Mouse (Mus musculus) lung, embryonic 15.5 days (tissue): ENCODE measurements around the gene Gm11114. TPM values are rescaled to one million over a fixed set of nuclear protein-coding genes. Genes with fewer than 3 reads are reported as not detected.

Experiments
- ATAC-seq: fragments of 200-750 bp; cut with Nextera tagmentation; 2 replicates; pipeline ENCODE4 v1.8.0; 2017; ENCODE audit warnings: moderate number of reproducible peaks, borderline replicate concordance; ENCODE audit not compliant: low FRiP score, low TSS enrichment; ENCODE audit errors: extremely low read depth
- H3K27ac ChIP-seq: fragments of 300-500 bp; sonication (generic); 2 replicates; pipeline ENCODE4 v1.5.1; 2015; ENCODE audit warnings: moderate library complexity, mild to moderate bottlenecking, inconsistent platforms
- H3K27me3 ChIP-seq: fragments of 300-500 bp; sonication (generic); 2 replicates; pipeline ENCODE4 v1.6.1; 2015; ENCODE audit warnings: inconsistent platforms
- H3K36me3 ChIP-seq: fragments of 300-500 bp; sonication (generic); 2 replicates; pipeline ENCODE4 v1.6.1; 2015; ENCODE audit warnings: inconsistent platforms
- H3K4me1 ChIP-seq: fragments of 300-500 bp; sonication (generic); 2 replicates; pipeline ENCODE4 v1.6.1; 2015; ENCODE audit warnings: inconsistent platforms
- H3K4me2 ChIP-seq: fragments of 300-500 bp; sonication (generic); 2 replicates; pipeline ENCODE4 v1.6.1; 2015; ENCODE audit warnings: inconsistent platforms, mild to moderate bottlenecking, moderate library complexity
- H3K4me3 ChIP-seq: fragments of 300-500 bp; sonication (generic); 2 replicates; pipeline ENCODE4 v1.5.1; 2015; ENCODE audit warnings: mild to moderate bottlenecking, inconsistent platforms
- H3K9ac ChIP-seq: fragments of 300-500 bp; sonication (generic); 2 replicates; pipeline ENCODE4 v1.6.1; 2015; ENCODE audit warnings: inconsistent platforms
- H3K9me3 ChIP-seq: fragments of 300-500 bp; sonication (generic); 2 replicates; pipeline ENCODE4 v1.6.1; 2016; ENCODE audit warnings: inconsistent platforms
- WGBS: fragments of 180-500 bp; shearing (Covaris S2); methylation state at CpG from one replicate; pipeline ENCODE4 v1.1.7; 2015; 5-methylcytosine and 5-hydroxymethylcytosine counted together
- polyA plus RNA-seq: library from polyadenylated mRNA; unstranded; fragments of >200 nt; fragmentation: Nextera tagmentation; extraction: Ambion mirVana; gene quantifications from 2 replicates; pipeline ENCODE4 v1.2.1, GENCODE M21; 2015

The Gm11114 gene
- polyA plus RNA-seq: not detected in 2 replicates

DNA sequence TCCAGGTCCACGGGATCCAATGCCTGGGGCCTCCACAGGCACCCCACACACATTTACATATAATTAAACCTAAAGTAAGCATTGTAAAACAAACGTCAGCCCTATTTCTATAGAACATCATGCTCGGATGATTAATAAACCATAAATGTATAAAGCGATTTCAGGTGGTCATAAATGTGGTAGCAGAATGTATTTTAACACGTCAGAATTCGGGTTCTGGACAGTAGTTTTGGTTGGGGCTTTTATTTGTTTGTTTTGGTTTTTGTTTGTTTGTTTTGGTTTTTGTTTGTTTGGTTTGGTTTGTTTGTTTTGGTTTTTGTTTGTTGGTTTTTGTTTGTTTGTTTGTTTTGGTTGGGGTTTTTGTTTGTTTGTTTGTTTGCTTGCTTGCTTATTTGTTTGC lies at the start of gene Gm11114:
Gene Gm11114, plus strand, starts transcription at position 301 of the 400 bp plus-strand sequence.
- H3K4me2 ChIP-seq: no peak within 1 kb of the TSS
- no peaks in the 10 kb centered on the region for H3K9me3 ChIP-seq
- H3K4me1 ChIP-seq: no peaks in the 10 kb centered on the region
- no peak within 1 kb of the TSS for H3K4me3 ChIP-seq
- 85% methylated on average over 6 of the region's 6 CpGs for whole genome bisulfite sequencing
- H3K27me3 ChIP-seq: no peaks in the 10 kb centered on the region
- H3K36me3 ChIP-seq: no peaks in the 10 kb centered on the region
- H3K27ac ChIP-seq: no peak within 1 kb of the TSS
- H3K9ac ChIP-seq: no peak within 1 kb of the TSS
- no peak for ATAC-seq

DNA sequence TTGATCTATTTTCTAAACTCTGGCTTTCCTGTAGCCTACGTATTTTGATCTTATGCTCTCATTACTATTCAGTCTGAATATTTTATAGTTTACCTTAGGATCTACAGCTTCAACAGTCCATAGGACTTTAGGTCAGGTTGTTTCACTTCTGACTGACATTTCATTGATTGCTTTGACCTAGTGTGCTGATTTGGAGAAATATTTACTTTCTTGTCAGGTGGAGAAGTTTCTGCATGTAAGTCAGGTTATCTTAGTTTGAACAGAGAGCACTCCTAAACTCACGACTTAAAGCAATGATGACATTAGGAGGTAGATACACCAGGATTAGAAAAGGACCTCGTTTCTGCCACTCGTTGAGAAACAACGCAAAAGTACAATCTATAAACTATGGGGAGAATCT lies 45.7 kb upstream of the Gm11114 start:
- ATAC-seq: no peak
- Histone ChIP-seq H3K36me3 (no peaks in the 10 kb centered on the region), H3K27ac (no peak overlapping the region), H3K27me3 (no peaks in the 10 kb centered on the region), H3K4me1 (no peaks in the 10 kb centered on the region), H3K4me3 (no peak overlapping the region), H3K4me2 (no peak overlapping the region), H3K9ac (no peak overlapping the region), H3K9me3 (no peaks in the 10 kb centered on the region)
- 49% methylated on average over 5 of the region's 5 CpGs for WGBS

DNA sequence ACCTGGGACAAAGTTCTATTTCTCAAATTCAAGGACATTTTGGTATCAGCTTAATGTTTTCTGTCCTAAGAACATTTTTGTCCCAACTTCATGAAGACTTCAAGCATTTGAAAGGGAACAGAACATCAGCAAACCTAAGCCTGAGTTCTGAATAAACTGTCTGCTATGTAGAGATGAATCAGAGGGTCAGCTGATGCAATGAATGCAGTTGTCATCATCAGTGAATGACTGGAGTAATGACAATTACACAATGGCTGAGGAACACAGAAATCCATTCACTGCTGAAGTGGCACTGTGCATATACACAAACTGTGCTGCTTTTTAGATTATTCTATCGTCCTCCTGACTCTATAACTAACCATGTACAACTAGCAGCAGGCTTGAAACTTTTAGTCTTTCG lies 38.5 kb upstream of the Gm11114 start:
- ATAC-seq: no peak
- H3K9me3 ChIP-seq: no peaks in the 10 kb centered on the region
- no peak overlapping the region for H3K4me3 ChIP-seq
- no peaks in the 10 kb centered on the region for H3K36me3 ChIP-seq
- no peak overlapping the region for H3K4me2 ChIP-seq
- no peaks in the 10 kb centered on the region for H3K27me3 ChIP-seq
- H3K27ac ChIP-seq: no peak overlapping the region
- 72% methylated on average over 2 of the region's 2 CpGs for WGBS
- no peaks in the 10 kb centered on the region for H3K4me1 ChIP-seq
- no peak overlapping the region for H3K9ac ChIP-seq

DNA sequence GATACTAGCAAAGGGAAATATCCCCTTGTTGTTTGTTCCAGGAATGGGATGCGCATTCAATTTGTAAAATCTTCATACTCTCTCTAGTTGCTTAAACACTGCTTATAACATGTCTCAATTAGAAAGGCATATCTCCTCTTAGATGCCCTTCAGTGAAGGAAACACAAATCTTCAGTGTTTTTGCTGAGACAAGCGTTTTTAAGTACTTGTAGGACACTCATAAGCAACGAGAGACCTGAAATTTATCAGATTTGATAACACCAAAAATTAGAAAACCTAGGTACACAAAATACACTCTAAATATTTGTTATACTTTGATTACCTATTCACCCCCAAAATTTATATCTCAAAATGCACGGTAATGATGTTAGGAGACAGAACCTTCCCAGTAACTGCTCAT lies 9.7 kb upstream of the Gm11114 start:
- no peak overlapping the region for H3K4me3 ChIP-seq
- ATAC-seq: no peak
- H3K27ac ChIP-seq: no peak overlapping the region
- no peaks in the 10 kb centered on the region for H3K36me3 ChIP-seq
- 68% methylated on average over 4 of the region's 4 CpGs for WGBS
- H3K27me3 ChIP-seq: no peaks in the 10 kb centered on the region
- H3K9me3 ChIP-seq: no peaks in the 10 kb centered on the region
- no peak overlapping the region for H3K9ac ChIP-seq
- H3K4me2 ChIP-seq: no peak overlapping the region
- no peaks in the 10 kb centered on the region for H3K4me1 ChIP-seq

GRCm38 (mm10) chr9:85303378-85303777 lies 9.2 kb upstream of the Gm11114 start:
- no peaks in the 10 kb centered on the region for H3K27me3 ChIP-seq
- H3K9me3 ChIP-seq: no peaks in the 10 kb centered on the region
- H3K27ac ChIP-seq: no peak overlapping the region
- no peak overlapping the region for H3K4me2 ChIP-seq
- no peak overlapping the region for H3K9ac ChIP-seq
- 68% methylated on average over 3 of the region's 3 CpGs for WGBS
- no peak overlapping the region for H3K4me3 ChIP-seq
- no peaks in the 10 kb centered on the region for H3K4me1 ChIP-seq
- no peak for ATAC-seq
- H3K36me3 ChIP-seq: no peaks in the 10 kb centered on the region

DNA sequence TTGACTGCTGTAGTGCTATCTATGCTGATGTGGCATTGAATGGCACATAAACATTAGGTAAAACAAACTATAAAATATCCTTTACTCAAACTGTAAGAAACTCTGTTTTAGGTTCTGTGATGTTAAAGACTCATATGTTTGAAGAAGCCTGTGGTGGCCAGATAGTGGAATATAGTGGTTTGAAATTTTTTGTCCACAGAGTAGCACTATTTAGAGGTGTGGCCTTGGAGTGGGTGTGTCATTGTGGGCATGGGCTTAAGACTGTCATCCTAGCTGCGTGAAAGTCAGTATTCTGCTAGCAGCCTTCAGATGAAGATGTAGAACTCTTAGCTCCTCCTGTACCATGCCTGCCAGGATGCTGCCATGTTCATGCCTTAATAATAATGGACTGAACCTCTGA lies 3.5 kb downstream of the Gm11114 start:
- no peak for ATAC-seq
- no peak overlapping the region for H3K27ac ChIP-seq
- H3K4me2 ChIP-seq: no peak overlapping the region
- H3K4me3 ChIP-seq: no peak overlapping the region
- H3K9ac ChIP-seq: no peak overlapping the region
- no peaks in the 10 kb centered on the region for H3K36me3 ChIP-seq
- H3K9me3 ChIP-seq: no peaks in the 10 kb centered on the region
- WGBS: 45% methylated on average over 1 of the region's 1 CpGs
- H3K27me3 ChIP-seq: no peaks in the 10 kb centered on the region
- H3K4me1 ChIP-seq: peaks cover 5% of the 10 kb centered on the region; the same call in 1 of the 2 replicates

- Histone ChIP-seq H3K27ac (no peak overlapping the region), H3K9ac (no peak overlapping the region), H3K4me2 (no peak overlapping the region), H3K27me3 (0 out of 2 replicates have a peak, but pooled peaks cover under 1% of the 10 kb centered on the region), H3K4me3 (no peak overlapping the region), H3K36me3 (no peaks in the 10 kb centered on the region), H3K9me3 (no peaks in the 10 kb centered on the region), H3K4me1 (peaks cover 5% of the 10 kb centered on the region; the same call in 1 of the 2 replicates)
- WGBS: 47% methylated on average over 8 of the region's 8 CpGs
- no peak for ATAC-seq
These were observed 7.8 kb downstream of the Gm11114 start for GRCm38 (mm10) chr9:85320167-85320951.

DNA sequence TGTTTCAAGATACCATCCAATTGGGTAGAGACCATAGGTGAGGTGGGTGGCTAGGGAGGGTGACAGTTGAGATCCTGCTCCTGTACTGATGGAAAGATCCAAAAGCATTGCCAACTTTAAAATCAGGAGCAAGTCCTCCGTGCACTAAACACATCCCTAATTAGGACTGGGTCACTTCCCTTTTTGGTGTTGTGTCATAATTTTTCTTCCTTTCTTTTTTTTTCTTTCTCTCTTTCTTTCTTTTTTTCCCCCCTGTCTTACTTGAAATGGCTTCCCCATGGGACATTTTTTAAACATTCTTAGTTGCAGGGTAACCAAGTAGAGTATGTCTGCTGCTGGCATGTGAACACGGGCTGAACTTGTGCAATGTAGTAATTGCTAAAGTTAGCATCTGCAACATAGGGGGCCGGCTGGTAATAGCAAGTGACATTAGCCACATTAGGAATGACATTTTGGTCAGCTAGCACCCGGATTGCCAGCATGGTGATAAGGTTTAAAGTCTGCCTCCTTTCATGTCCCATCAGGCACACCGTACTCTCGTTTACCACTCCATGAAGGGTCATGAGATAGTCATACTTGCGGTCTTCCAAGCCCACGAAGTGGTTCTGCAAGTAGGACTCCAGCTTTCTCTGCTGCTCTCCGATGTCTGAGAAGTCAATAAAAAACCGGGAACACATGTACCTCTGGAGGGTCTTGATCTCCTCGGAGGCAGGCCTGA lies 11.7 kb downstream of the Gm11114 start:
- Histone ChIP-seq H3K4me1 (peaks cover 12% of the 10 kb centered on the region; the same call in 1 of the 2 replicates), H3K9me3 (no peaks in the 10 kb centered on the region), H3K4me3 (peak overlapping the region; percentile 67), H3K36me3 (no peaks in the 10 kb centered on the region), H3K27me3 (peaks cover 6% of the 10 kb centered on the region; the same call in 1 of the 2 replicates), H3K9ac (no peak overlapping the region), H3K27ac (no peak overlapping the region), H3K4me2 (peak overlapping the region; percentile 92)
- 49% methylated on average over 11 of the region's 11 CpGs for WGBS
- ATAC-seq: no peak

- peaks cover 10% of the 10 kb centered on the region; the same call in 1 of the 2 replicates for H3K4me1 ChIP-seq
- peak overlapping the region; percentile 67 for H3K4me3 ChIP-seq
- no peak overlapping the region for H3K27ac ChIP-seq
- no peaks in the 10 kb centered on the region for H3K9me3 ChIP-seq
- H3K27me3 ChIP-seq: peaks cover 6% of the 10 kb centered on the region; the same call in 1 of the 2 replicates
- WGBS: 21% methylated on average over 17 of the region's 17 CpGs
- peak overlapping the region; percentile 53; the same call in 1 of the 2 replicates for H3K9ac ChIP-seq
- ATAC-seq: no peak
- peak overlapping the region; percentile 92 for H3K4me2 ChIP-seq
- H3K36me3 ChIP-seq: no peaks in the 10 kb centered on the region
These were observed 12.8 kb downstream of the Gm11114 start for GRCm38 (mm10) chr9:85325201-85325868.

GRCm38 (mm10) chr9:85326292-85327241 lies 14.0 kb downstream of the Gm11114 start:
- peak; percentile 62 for ATAC-seq
- H3K9me3 ChIP-seq: no peaks in the 10 kb centered on the region
- WGBS: under 1% methylated on average over 88 of the region's 88 CpGs
- peak overlapping the region; percentile 53 for H3K9ac ChIP-seq
- peaks cover 7% of the 10 kb centered on the region; the same call in 1 of the 2 replicates for H3K4me1 ChIP-seq
- peaks cover 6% of the 10 kb centered on the region; the same call in 1 of the 2 replicates for H3K27me3 ChIP-seq
- peak overlapping the region; percentile 67 for H3K4me3 ChIP-seq
- H3K4me2 ChIP-seq: peak overlapping the region; percentile 92
- H3K36me3 ChIP-seq: no peaks in the 10 kb centered on the region
- H3K27ac ChIP-seq: peak overlapping the region; percentile 69
